Mouse (Mus musculus): ENCODE results near the gene Osbpl11. TPM values are rescaled to one million over a fixed set of nuclear protein-coding genes. Genes with fewer than 3 reads are reported as not detected.

The Osbpl11 gene
- total and polyA plus RNA-seq, 3 experiments, result 8.9 to 18.4 (median 17.0) TPM

DNA sequence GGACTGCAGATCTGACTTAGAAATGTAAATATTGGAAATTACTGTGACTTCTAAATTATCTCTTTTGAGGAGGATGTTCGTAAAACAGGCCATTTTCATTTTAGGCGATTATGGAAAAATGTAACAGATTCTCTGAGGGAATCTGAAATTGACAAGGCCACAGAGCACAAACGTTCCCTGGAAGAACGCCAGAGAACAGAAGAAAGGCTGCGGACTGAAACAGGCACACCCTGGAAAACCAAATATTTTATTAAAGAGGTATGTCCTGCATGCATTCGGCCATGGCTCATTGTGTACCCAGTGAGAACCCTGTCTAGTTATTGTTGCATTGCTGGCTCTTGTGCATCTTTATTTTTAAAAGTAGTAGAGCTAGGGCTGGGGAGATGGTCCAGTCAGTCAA lies 51.3 kb downstream of the Osbpl11 start:
- Histone ChIP-seq H3K36me3 (ENCODE audit: control insufficient read depth, insufficient read depth, low read length) (peaks cover 6% of the 10 kb centered on the region), H3K9ac (ENCODE audit: low read depth, low read length) (no peak overlapping the region), H3K27me3 (ENCODE audit: control insufficient read depth, insufficient read depth, low read length) (no peaks in the 10 kb centered on the region), H3K27ac (no peak overlapping the region), H3K4me1 (ENCODE audit: control insufficient read depth, insufficient read depth, low read length) (no peaks in the 10 kb centered on the region), H3K4me3 (no peak overlapping the region), H3K79me2 (replicated peaks; ENCODE audit: control insufficient read depth, insufficient read depth, low read length) (no peaks in the 10 kb centered on the region)
- 49% methylated on average over 6 of the region's 6 CpGs for WGBS
- intact Hi-C loops (cut with DNase I), result loop anchor here (1.0 kb wide), 1 partner anchor 42 kb away; no protein-coding TSS in a partner anchor
- no peak for TF ChIP-seq EP300 (IDR thresholded peaks at IDR 0.05; ENCODE audit: insufficient read depth, low read depth, low read length)
- TF ChIP-seq POLR2A (IDR thresholded peaks at IDR 0.05; ENCODE audit: insufficient read depth, low read depth, low read length), result no peak
- no peak for TF ChIP-seq CTCF (IDR thresholded peaks at IDR 0.05)
- DNase-seq, result no peak

DNA sequence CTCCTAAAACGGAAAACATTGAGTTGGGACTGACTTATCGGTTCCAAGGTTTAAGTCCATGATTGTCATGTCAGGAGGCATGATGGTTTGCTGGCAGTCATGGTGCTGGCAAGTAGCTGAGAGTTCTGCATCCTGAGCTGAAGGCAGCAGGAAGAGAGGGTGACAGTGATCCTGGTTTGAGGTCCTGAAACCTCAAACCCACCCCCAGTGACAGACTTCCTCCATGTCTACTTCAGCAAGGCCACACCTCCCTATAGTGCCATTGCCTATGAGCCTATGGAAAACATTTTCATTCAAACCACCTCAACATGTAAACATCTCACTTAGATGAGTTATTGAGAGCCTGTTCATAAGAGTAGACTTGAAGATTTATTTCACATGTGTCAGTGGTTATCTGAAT lies 54.4 kb downstream of the Osbpl11 start:
- 77% methylated on average over 2 of the region's 2 CpGs for WGBS
- intact Hi-C loops (cut with DNase I), result no loop called here
- H3K36me3 ChIP-seq (ENCODE audit: control insufficient read depth, insufficient read depth, low read length), result peaks cover 6% of the 10 kb centered on the region

DNA sequence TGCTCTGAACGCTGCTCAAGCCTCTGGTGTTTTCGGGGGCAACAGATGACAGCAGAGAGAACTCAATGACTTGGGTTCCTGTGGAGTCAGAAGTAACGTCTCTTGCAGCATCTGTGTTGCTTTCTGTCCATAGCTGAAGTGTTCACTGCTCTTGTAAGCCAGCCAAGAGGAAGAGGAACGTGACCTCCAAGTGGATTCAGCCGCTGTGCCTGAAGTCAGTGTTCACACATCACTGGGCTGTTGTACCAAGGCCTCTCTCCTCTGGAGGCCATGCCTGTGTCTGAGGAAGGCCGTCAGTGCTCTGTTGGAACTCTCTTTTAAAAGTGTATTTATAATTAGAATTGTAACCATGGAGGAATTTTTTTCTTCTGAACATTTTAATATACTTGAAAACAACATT lies 57.2 kb downstream of the Osbpl11 start:
- intact Hi-C loops (cut with DNase I), result no loop called here
- Histone ChIP-seq H3K9ac (ENCODE audit: low read depth, low read length) (no peak overlapping the region), H3K79me2 (replicated peaks; ENCODE audit: control insufficient read depth, insufficient read depth, low read length) (no peaks in the 10 kb centered on the region), H3K4me3 (no peak overlapping the region), H3K27ac (no peak overlapping the region), H3K36me3 (ENCODE audit: control insufficient read depth, insufficient read depth, low read length) (peaks cover 3% of the 10 kb centered on the region), H3K4me1 (ENCODE audit: control insufficient read depth, insufficient read depth, low read length) (no peaks in the 10 kb centered on the region), H3K27me3 (ENCODE audit: control insufficient read depth, insufficient read depth, low read length) (no peaks in the 10 kb centered on the region)
- WGBS, result 47% methylated on average over 6 of the region's 6 CpGs
- no peak for DNase-seq
- no peak for TF ChIP-seq CTCF (IDR thresholded peaks at IDR 0.05)
- TF ChIP-seq EP300 (IDR thresholded peaks at IDR 0.05; ENCODE audit: insufficient read depth, low read depth, low read length), result no peak
- TF ChIP-seq POLR2A (IDR thresholded peaks at IDR 0.05; ENCODE audit: insufficient read depth, low read depth, low read length), result no peak

More for the DNA sequence above, 54.4 kb downstream of the Osbpl11 start:
- Histone ChIP-seq H3K4me1 (ENCODE audit: control insufficient read depth, insufficient read depth, low read length) (no peaks in the 10 kb centered on the region), H3K9ac (ENCODE audit: low read depth, low read length) (no peak overlapping the region), H3K27me3 (ENCODE audit: control insufficient read depth, insufficient read depth, low read length) (no peaks in the 10 kb centered on the region), H3K4me3 (no peak overlapping the region), H3K79me2 (replicated peaks; ENCODE audit: control insufficient read depth, insufficient read depth, low read length) (no peaks in the 10 kb centered on the region), H3K27ac (no peak overlapping the region)
- TF ChIP-seq CTCF (IDR thresholded peaks at IDR 0.05) (no peak), EP300 (IDR thresholded peaks at IDR 0.05; ENCODE audit: insufficient read depth, low read depth, low read length) (no peak)
- DNase-seq, result no peak

DNA sequence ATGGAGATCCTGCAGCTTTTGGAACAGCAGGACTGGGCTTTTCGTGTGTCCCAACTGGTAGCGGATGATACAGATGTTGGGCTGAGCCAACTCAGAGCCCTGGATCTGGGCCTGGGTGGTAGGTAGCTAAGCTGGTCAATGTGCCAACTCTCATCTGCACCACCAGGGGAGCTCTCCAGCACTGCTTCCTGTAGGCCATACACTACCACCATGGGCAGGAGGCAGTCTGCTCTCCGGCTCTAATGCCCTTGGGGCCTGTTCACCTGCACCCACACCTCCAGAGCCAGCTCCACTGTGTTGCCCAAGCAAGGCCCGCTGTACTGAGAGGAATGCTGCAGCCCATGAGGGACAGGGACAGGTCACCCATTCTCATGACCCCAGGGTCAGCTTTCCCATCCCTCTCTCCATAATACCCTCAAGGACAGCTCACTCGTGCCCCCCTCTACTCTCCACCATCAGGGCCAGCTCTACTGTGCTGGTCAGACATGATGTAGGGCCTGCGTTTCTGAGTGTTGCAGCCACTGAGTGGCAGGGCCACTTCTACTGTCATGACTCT lies 59.3 kb downstream of the Osbpl11 start:
- no peaks in the 10 kb centered on the region for H3K36me3 ChIP-seq (ENCODE audit: control insufficient read depth, insufficient read depth, low read length)
- TF ChIP-seq POLR2A (IDR thresholded peaks at IDR 0.05; ENCODE audit: insufficient read depth, low read depth, low read length), result no peak
- TF ChIP-seq EP300 (IDR thresholded peaks at IDR 0.05; ENCODE audit: insufficient read depth, low read depth, low read length), result no peak
- TF ChIP-seq CTCF (IDR thresholded peaks at IDR 0.05), result peak; percentile 35
- no peak for DNase-seq
- H3K27ac ChIP-seq, result no peak overlapping the region
- intact Hi-C loops (cut with DNase I), result no loop called here
- no peak overlapping the region for H3K4me3 ChIP-seq
- H3K27me3 ChIP-seq (ENCODE audit: control insufficient read depth, insufficient read depth, low read length), result no peaks in the 10 kb centered on the region
- no peaks in the 10 kb centered on the region for H3K4me1 ChIP-seq (ENCODE audit: control insufficient read depth, insufficient read depth, low read length)
- H3K9ac ChIP-seq (ENCODE audit: low read depth, low read length), result no peak overlapping the region
- 89% methylated on average over 6 of the region's 6 CpGs for WGBS
- H3K79me2 ChIP-seq (replicated peaks; ENCODE audit: control insufficient read depth, insufficient read depth, low read length), result no peaks in the 10 kb centered on the region

DNA sequence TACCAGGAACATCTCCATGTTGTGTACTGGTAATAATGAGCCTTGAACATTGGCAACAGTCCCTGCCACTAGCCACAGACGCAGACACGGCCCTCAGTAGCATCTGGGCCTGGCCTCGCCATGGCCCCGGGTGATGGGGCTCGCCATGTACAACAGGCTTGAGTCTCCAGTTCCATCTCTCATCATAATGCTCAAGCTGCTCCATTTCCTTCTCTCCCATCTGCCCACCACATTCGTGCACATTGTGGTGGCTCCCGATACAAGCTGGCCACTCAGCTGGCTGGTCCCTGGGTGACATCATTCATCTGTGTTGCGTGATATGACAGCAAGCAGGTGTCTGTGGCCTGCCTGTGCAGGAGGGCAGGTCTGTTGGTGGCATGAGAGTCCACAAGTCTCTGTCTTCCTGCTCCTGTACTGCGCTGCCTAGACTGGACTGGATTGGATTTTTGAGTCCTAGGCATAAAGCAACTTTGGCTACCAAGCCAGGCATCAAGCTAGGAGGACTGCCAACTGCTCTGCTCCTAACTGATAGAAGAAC lies 60.1 kb downstream of the Osbpl11 start:
- Histone ChIP-seq H3K79me2 (replicated peaks; ENCODE audit: control insufficient read depth, insufficient read depth, low read length) (no peaks in the 10 kb centered on the region), H3K27ac (no peak overlapping the region), H3K27me3 (ENCODE audit: control insufficient read depth, insufficient read depth, low read length) (no peaks in the 10 kb centered on the region), H3K4me1 (ENCODE audit: control insufficient read depth, insufficient read depth, low read length) (no peaks in the 10 kb centered on the region), H3K4me3 (no peak overlapping the region), H3K36me3 (ENCODE audit: control insufficient read depth, insufficient read depth, low read length) (no peaks in the 10 kb centered on the region), H3K9ac (ENCODE audit: low read depth, low read length) (no peak overlapping the region)
- WGBS, result 94% methylated on average over 9 of the region's 9 CpGs
- DNase-seq, result no peak
- intact Hi-C loops (cut with DNase I), result no loop called here
- TF ChIP-seq POLR2A (IDR thresholded peaks at IDR 0.05; ENCODE audit: insufficient read depth, low read depth, low read length) (no peak), EP300 (IDR thresholded peaks at IDR 0.05; ENCODE audit: insufficient read depth, low read depth, low read length) (no peak), CTCF (IDR thresholded peaks at IDR 0.05) (no peak)

DNA sequence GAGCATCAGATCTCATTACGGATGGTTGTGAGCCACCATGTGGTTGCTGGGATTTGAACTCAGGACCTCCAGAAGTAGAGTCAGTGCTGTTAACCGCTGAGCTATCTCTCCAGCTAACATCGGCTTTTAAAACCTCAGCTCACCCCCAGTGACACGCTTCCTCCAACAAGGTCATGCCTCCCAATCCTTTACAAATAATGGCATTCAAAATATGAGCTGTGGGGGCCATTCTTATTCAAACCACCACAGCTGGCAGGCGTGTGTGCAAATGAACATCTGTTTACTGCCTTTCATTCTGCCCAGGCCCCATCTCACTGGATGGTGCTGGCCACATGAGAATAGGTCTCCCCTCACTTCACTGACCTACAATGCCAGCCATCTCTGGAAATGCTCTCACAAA lies 61.7 kb downstream of the Osbpl11 start:
- Histone ChIP-seq H3K27ac (no peak overlapping the region), H3K4me3 (no peak overlapping the region), H3K36me3 (ENCODE audit: control insufficient read depth, insufficient read depth, low read length) (peaks cover 2% of the 10 kb centered on the region; the same call in 1 of the 2 replicates), H3K9ac (ENCODE audit: low read depth, low read length) (no peak overlapping the region), H3K79me2 (replicated peaks; ENCODE audit: control insufficient read depth, insufficient read depth, low read length) (peaks cover 2% of the 10 kb centered on the region), H3K27me3 (ENCODE audit: control insufficient read depth, insufficient read depth, low read length) (no peaks in the 10 kb centered on the region), H3K4me1 (ENCODE audit: control insufficient read depth, insufficient read depth, low read length) (no peaks in the 10 kb centered on the region)
- no peak for DNase-seq
- intact Hi-C loops (cut with DNase I), result no loop called here
- no peak for TF ChIP-seq CTCF (IDR thresholded peaks at IDR 0.05)
- TF ChIP-seq EP300 (IDR thresholded peaks at IDR 0.05; ENCODE audit: insufficient read depth, low read depth, low read length), result no peak
- no peak for TF ChIP-seq POLR2A (IDR thresholded peaks at IDR 0.05; ENCODE audit: insufficient read depth, low read depth, low read length)
- 93% methylated on average over 5 of the region's 5 CpGs for WGBS

All from heart, adult 2 months (tissue).